Mouse (Mus musculus): ENCODE data around the gene Dtymk. TPM values are rescaled to one million over a fixed set of nuclear protein-coding genes. Genes with fewer than 3 reads are reported as not detected.

Dtymk gene
- 402 and 454 TPM in 2 replicates for total RNA-seq (2012; rRNA removed)
- 100 to 1,000 TPM; 193 to 391 TPM for polyA plus RNA-seq (2012; ENCODE audit: insufficient read depth in 1 of 2, insufficient read length in 2 of 2, low read depth in 1 of 2, low replicate concordance in 2 of 2, missing spikeins in 1 of 2)

- Histone ChIP-seq H3K27me3 (ENCODE audit: control insufficient read depth in 1 of 2, insufficient read depth in 2 of 2, low read length in 2 of 2) (no peaks in the 10 kb centered on the region), H3K79me2 (ENCODE audit: control insufficient read depth, insufficient read depth, low read length, poor library complexity) (peaks cover 58% of the 10 kb centered on the region), H3K27ac (ENCODE audit: control insufficient read depth, low read depth, low read length) (peak within 1 kb of the TSS; percentile 99), H3K9me3 (replicated peaks; ENCODE audit: insufficient read depth, low read length) (no peaks in the 10 kb centered on the region), H3K9ac (ENCODE audit: control insufficient read depth, low read depth, low read length, poor library complexity, severe bottlenecking) (peak within 1 kb of the TSS; percentile 95), H3K4me3 (ENCODE audit: control insufficient read depth in 1 of 2, insufficient read depth in 1 of 2, low read depth in 2 of 2, low read length in 2 of 2) (peak within 1 kb of the TSS; percentile 72 to 78), H3K4me1 (ENCODE audit: control insufficient read depth in 1 of 2, insufficient read depth in 2 of 2, low read length in 2 of 2) (peaks cover 8 to 49% of the 10 kb centered on the region in 2 experiments), H3K36me3 (ENCODE audit: control insufficient read depth in 1 of 2, insufficient read depth in 2 of 2, low read length in 2 of 2) (peaks cover 13 to 49% of the 10 kb centered on the region in 2 experiments)
- DNase-seq (ENCODE audit: low read depth, low spot score) = peak; percentile 100
- TF ChIP-seq RCOR1 (IDR thresholded peaks at IDR 0.05; ENCODE audit: low read depth, low read length) (no peak; the same call in 1 of the 2 replicates), MAX (IDR thresholded peaks at IDR 0.05; ENCODE audit: low read length) (peak; percentile 98), CHD2 (IDR thresholded peaks at IDR 0.05; ENCODE audit: low read length) (no peak), ZKSCAN1 (IDR thresholded peaks at IDR 0.05; ENCODE audit: low read depth, low read length) (no peak), POLR2AphosphoS5 (IDR thresholded peaks at IDR 0.05; ENCODE audit: borderline replicate concordance, low read depth, low read length) (peak; percentile 17; the same call in 1 of the 2 replicates), MAZ (IDR thresholded peaks at IDR 0.05; ENCODE audit: low read depth, low read length) (0 out of 2 replicates have a peak, but pooled peaks have one; percentile 33), GABPA (IDR thresholded peaks at IDR 0.05; ENCODE audit: low read depth, low read length) (no peak), KAT2A (conservative IDR thresholded peaks at IDR 0.05; ENCODE audit: low read depth, low read length) (no peak; the same call in 1 of the 2 replicates), ETS1 (IDR thresholded peaks at IDR 0.05; ENCODE audit: low read depth, low read length) (peak; percentile 85), HCFC1 (IDR thresholded peaks at IDR 0.05; ENCODE audit: low read depth, low read length) (peak; percentile 90), TBP (IDR thresholded peaks at IDR 0.05; ENCODE audit: low read depth, low read length) (peak; percentile 92), MEF2A (IDR thresholded peaks at IDR 0.05; ENCODE audit: extremely low read depth, insufficient replicate concordance, low read depth, low read length, poor library complexity, severe bottlenecking) (no peak), UBTF (IDR thresholded peaks at IDR 0.05; ENCODE audit: borderline replicate concordance, insufficient read depth, low read depth, low read length) (no peak), JUND (IDR thresholded peaks at IDR 0.05; ENCODE audit: low read depth, low read length) (no peak), CHD1 (IDR thresholded peaks at IDR 0.05; ENCODE audit: low read depth, low read length) (no peak; the same call in 1 of the 2 replicates), USF2 (IDR thresholded peaks at IDR 0.05; ENCODE audit: borderline replicate concordance in 1 of 2, insufficient read depth in 1 of 2, low read depth in 1 of 2, low read length in 2 of 2) (peak in 1 of 2 experiments; percentile 53; a peak in 2 of 4 replicates), MAFK (IDR thresholded peaks at IDR 0.05; ENCODE audit: borderline replicate concordance, low read depth, low read length) (no peak), POLR2AphosphoS2 (IDR thresholded peaks at IDR 0.05; ENCODE audit: low read length) (peak; percentile 93), POLR2A (IDR thresholded peaks at IDR 0.05; ENCODE audit: control insufficient read depth in 1 of 2, insufficient read depth in 1 of 2, low read depth in 1 of 2, low read length in 2 of 2, poor library complexity in 1 of 2) (peak; percentile 58 to 91; a peak in 3 of 4 replicates), MYB (IDR thresholded peaks at IDR 0.05; ENCODE audit: low read depth, low read length) (peak; percentile 81), MXI1 (IDR thresholded peaks at IDR 0.05; ENCODE audit: low read depth, low read length) (peak; percentile 91), SIN3A (IDR thresholded peaks at IDR 0.05; ENCODE audit: low read length) (peak; percentile 90), NELFE (IDR thresholded peaks at IDR 0.05; ENCODE audit: low read depth, low read length) (peak; percentile 97), NRF1 (IDR thresholded peaks at IDR 0.05; ENCODE audit: insufficient read depth, low read depth, low read length, poor library complexity, severe bottlenecking) (peak; percentile 71), ELF1 (IDR thresholded peaks at IDR 0.05; ENCODE audit: low read depth, low read length) (peak; percentile 96), GATA1 (IDR thresholded peaks at IDR 0.05; ENCODE audit: low read depth, low read length) (peak; percentile 81), TAL1 (IDR thresholded peaks at IDR 0.05; ENCODE audit: low read length) (peak; percentile 52), USF1 (IDR thresholded peaks at IDR 0.05; ENCODE audit: low read depth, low read length) (peak; percentile 95), BHLHE40 (IDR thresholded peaks at IDR 0.05; ENCODE audit: borderline replicate concordance, low read depth, low read length) (peak; percentile 90), MYC (IDR thresholded peaks at IDR 0.05; ENCODE audit: low read depth, low read length) (peak; percentile 98), ZNF384 (IDR thresholded peaks at IDR 0.05; ENCODE audit: low read depth, low read length) (no peak), CTCF (IDR thresholded peaks at IDR 0.05 in 2 of 3, conservative IDR thresholded peaks at IDR 0.05 in 1 of 3; ENCODE audit: control insufficient read depth in 1 of 3, insufficient read depth in 1 of 3, low read depth in 2 of 3, low read length in 3 of 3, poor library complexity in 1 of 3, severe bottlenecking in 1 of 3) (peak in 1 of 3 experiments; percentile 16; a peak in 2 of 6 replicates), TCF12 (IDR thresholded peaks at IDR 0.05; ENCODE audit: low read depth, low read length) (peak; percentile 66), ZMIZ1 (IDR thresholded peaks at IDR 0.05; ENCODE audit: low read depth, low read length) (peak; percentile 73), E2F4 (IDR thresholded peaks at IDR 0.05; ENCODE audit: borderline replicate concordance, low read depth, low read length) (peak; percentile 97), SMC3 (IDR thresholded peaks at IDR 0.05; ENCODE audit: low read depth, low read length) (no peak)
Observed at GRCm38 (mm10) chr1:93801741-93802238, at the start of gene Dtymk. Dtymk (minus strand) TSS chr1:93801934.

Measured in MEL (cell line).